Mouse (Mus musculus): ENCODE measurements around the gene Havcr2. TPM values are rescaled to one million over a fixed set of nuclear protein-coding genes. Genes with fewer than 3 reads are reported as not detected.

Havcr2 gene
- total and polyA plus RNA-seq, 2 experiments from 2014 or later = 0.22 to 1.1 TPM

GRCm38 (mm10) chr11:46430123-46430522, 24.6 kb upstream of the Havcr2 start:
- no peak overlapping the region for H3K27ac ChIP-seq (ENCODE audit: low read depth, low read length)
- H3K36me3 ChIP-seq (ENCODE audit: insufficient read depth) = no peaks in the 10 kb centered on the region
- 91% methylated on average over 2 of the region's 2 CpGs for WGBS
- H3K4me2 ChIP-seq (ENCODE audit: low read depth) = no peak overlapping the region
- H3K4me3 ChIP-seq (ENCODE audit: low read depth, low read length) = no peak overlapping the region
- no peak overlapping the region for H3K9ac ChIP-seq
- H3K27me3 ChIP-seq (ENCODE audit: insufficient read depth, low read length) = no peaks in the 10 kb centered on the region
- DNase-seq (no peak), ATAC-seq (no peak)
- no peak for TF ChIP-seq CTCF (IDR thresholded peaks at IDR 0.05; ENCODE audit: low read depth)
- H3K9me3 ChIP-seq (ENCODE audit: low read length) = no peaks in the 10 kb centered on the region
- no peaks in the 10 kb centered on the region for H3K4me1 ChIP-seq (ENCODE audit: insufficient read depth)

GRCm38 (mm10) chr11:46431129-46431528, 23.6 kb upstream of the Havcr2 start:
- H3K4me2 ChIP-seq (ENCODE audit: low read depth) = no peak overlapping the region
- H3K4me1 ChIP-seq (ENCODE audit: insufficient read depth) = no peaks in the 10 kb centered on the region
- H3K4me3 ChIP-seq (ENCODE audit: low read depth, low read length) = no peak overlapping the region
- no peaks in the 10 kb centered on the region for H3K36me3 ChIP-seq (ENCODE audit: insufficient read depth)
- no peak overlapping the region for H3K9ac ChIP-seq
- no peaks in the 10 kb centered on the region for H3K27me3 ChIP-seq (ENCODE audit: insufficient read depth, low read length)
- TF ChIP-seq CTCF (IDR thresholded peaks at IDR 0.05; ENCODE audit: low read depth) = peak; percentile 86
- 16% methylated on average over 3 of the region's 3 CpGs for WGBS
- DNase-seq (peak; percentile 87), ATAC-seq (peak; percentile 98)
- no peaks in the 10 kb centered on the region for H3K9me3 ChIP-seq (ENCODE audit: low read length)
- no peak overlapping the region for H3K27ac ChIP-seq (ENCODE audit: low read depth, low read length)

GRCm38 (mm10) chr11:46435363-46435762, 19.4 kb upstream of the Havcr2 start:
- H3K4me2 ChIP-seq (ENCODE audit: low read depth) = no peak overlapping the region
- no peaks in the 10 kb centered on the region for H3K27me3 ChIP-seq (ENCODE audit: insufficient read depth, low read length)
- H3K4me1 ChIP-seq (ENCODE audit: insufficient read depth) = peaks cover 5% of the 10 kb centered on the region
- peaks cover 2% of the 10 kb centered on the region; the same call in 1 of the 2 replicates for H3K36me3 ChIP-seq (ENCODE audit: insufficient read depth)
- H3K9me3 ChIP-seq (ENCODE audit: low read length) = no peaks in the 10 kb centered on the region
- no peak overlapping the region for H3K4me3 ChIP-seq (ENCODE audit: low read depth, low read length)
- H3K27ac ChIP-seq (ENCODE audit: low read depth, low read length) = no peak overlapping the region
- TF ChIP-seq CTCF (IDR thresholded peaks at IDR 0.05; ENCODE audit: low read depth) = no peak
- DNase-seq = no peak
- H3K9ac ChIP-seq = no peak overlapping the region
- ATAC-seq = no peak

- Histone ChIP-seq H3K36me3 (ENCODE audit: insufficient read depth) (peaks cover 12% of the 10 kb centered on the region), H3K4me3 (ENCODE audit: low read depth, low read length) (peak within 1 kb of the TSS; percentile 61), H3K9ac (peak within 1 kb of the TSS; percentile 73), H3K4me2 (ENCODE audit: low read depth) (peak within 1 kb of the TSS; percentile 80), H3K9me3 (ENCODE audit: low read length) (no peaks in the 10 kb centered on the region), H3K4me1 (ENCODE audit: insufficient read depth) (peaks cover 5% of the 10 kb centered on the region), H3K27me3 (ENCODE audit: insufficient read depth, low read length) (no peaks in the 10 kb centered on the region), H3K27ac (ENCODE audit: low read depth, low read length) (peak within 1 kb of the TSS; percentile 83)
- WGBS = under 1% methylated on average over 59 of the region's 59 CpGs
- peak; percentile 97 for DNase-seq
- TF ChIP-seq CTCF (IDR thresholded peaks at IDR 0.05; ENCODE audit: low read depth) = no peak
- ATAC-seq = peak; percentile 100
These were observed 17.8 kb upstream of the Havcr2 start, which contains the start of gene Med7 for GRCm38 (mm10) chr11:46436760-46437458. TSS of gene Med7 (plus strand) at chr11:46436925.

GRCm38 (mm10) chr11:46437459-46438000, 17.2 kb upstream of the Havcr2 start:
- DNase-seq (peak; percentile 38), ATAC-seq (no peak; the same call in 1 of the 2 replicates)
- Histone ChIP-seq H3K9me3 (ENCODE audit: low read length) (no peaks in the 10 kb centered on the region), H3K9ac (peak overlapping the region; percentile 73), H3K27ac (ENCODE audit: low read depth, low read length) (no peak overlapping the region), H3K4me2 (ENCODE audit: low read depth) (peak overlapping the region; percentile 80), H3K36me3 (ENCODE audit: insufficient read depth) (peaks cover 12% of the 10 kb centered on the region), H3K4me1 (ENCODE audit: insufficient read depth) (peaks cover 5% of the 10 kb centered on the region), H3K4me3 (ENCODE audit: low read depth, low read length) (peak overlapping the region; percentile 61), H3K27me3 (ENCODE audit: insufficient read depth, low read length) (no peaks in the 10 kb centered on the region)
- TF ChIP-seq CTCF (IDR thresholded peaks at IDR 0.05; ENCODE audit: low read depth) = no peak
- WGBS = 2% methylated on average over 23 of the region's 23 CpGs

GRCm38 (mm10) chr11:46439005-46439543, 15.7 kb upstream of the Havcr2 start:
- Histone ChIP-seq H3K4me2 (ENCODE audit: low read depth) (no peak overlapping the region), H3K9ac (no peak overlapping the region), H3K9me3 (ENCODE audit: low read length) (no peaks in the 10 kb centered on the region), H3K27me3 (ENCODE audit: insufficient read depth, low read length) (no peaks in the 10 kb centered on the region), H3K4me3 (ENCODE audit: low read depth, low read length) (no peak overlapping the region), H3K4me1 (ENCODE audit: insufficient read depth) (peaks cover 5% of the 10 kb centered on the region), H3K27ac (ENCODE audit: low read depth, low read length) (no peak overlapping the region), H3K36me3 (ENCODE audit: insufficient read depth) (peaks cover 18% of the 10 kb centered on the region)
- TF ChIP-seq CTCF (IDR thresholded peaks at IDR 0.05; ENCODE audit: low read depth) = no peak
- no peak for ATAC-seq
- WGBS = 92% methylated on average over 5 of the region's 5 CpGs
- DNase-seq = no peak

- no peak overlapping the region for H3K4me2 ChIP-seq (ENCODE audit: low read depth)
- no peak overlapping the region for H3K4me3 ChIP-seq (ENCODE audit: low read depth, low read length)
- no peaks in the 10 kb centered on the region for H3K27me3 ChIP-seq (ENCODE audit: insufficient read depth, low read length)
- TF ChIP-seq CTCF (IDR thresholded peaks at IDR 0.05; ENCODE audit: low read depth) = no peak
- peaks cover 18% of the 10 kb centered on the region for H3K36me3 ChIP-seq (ENCODE audit: insufficient read depth)
- H3K9ac ChIP-seq = no peak overlapping the region
- no peak for ATAC-seq
- H3K4me1 ChIP-seq (ENCODE audit: insufficient read depth) = peaks cover 5% of the 10 kb centered on the region
- no peak overlapping the region for H3K27ac ChIP-seq (ENCODE audit: low read depth, low read length)
- no peak for DNase-seq
- no peaks in the 10 kb centered on the region for H3K9me3 ChIP-seq (ENCODE audit: low read length)
- 96% methylated on average over 1 of the region's 1 CpGs for WGBS
These were observed 13.0 kb upstream of the Havcr2 start for GRCm38 (mm10) chr11:46441774-46442173.

Measured in forebrain, postnatal 0 days (tissue).